Mouse (Mus musculus) spleen, postnatal 36 days (tissue): Measurements from ENCODE around the gene Cdh18.
"Not testable (repeated sequence)": the region's sequence is repeated elsewhere in the genome, so short reads cannot be mapped to it uniquely, and the experiment has no call there.

Experiments
- DNase-seq, 2 experiments: peaks; one replicate each; pipeline ENCODE4 v3.0.0; 2022; ENCODE audit warnings: low spot score in 2 of 2, mixed read lengths in 1 of 2

Cdh18 gene

GRCm38 (mm10) chr15:22947234-22947633 is 398.4 kb downstream of the Cdh18 start:
- no peak for DNase-seq

GRCm38 (mm10) chr15:22969424-22969823 is 420.6 kb downstream of the Cdh18 start:
- no peak for DNase-seq

- DNase-seq: no peak
Observed at GRCm38 (mm10) chr15:22980136-22980535, 431.3 kb downstream of the Cdh18 start.

- no peak for DNase-seq
Observed at GRCm38 (mm10) chr15:22984647-22985046, 435.8 kb downstream of the Cdh18 start.

- no peak for DNase-seq
Observed at GRCm38 (mm10) chr15:23016680-23017079, 467.9 kb downstream of the Cdh18 start.

GRCm38 (mm10) chr15:23021151-23021550 is 472.3 kb downstream of the Cdh18 start:
- no peak for DNase-seq

GRCm38 (mm10) chr15:23022635-23023034 is 473.8 kb downstream of the Cdh18 start:
- no peak for DNase-seq

GRCm38 (mm10) chr15:23035551-23036207 is 486.9 kb downstream of the Cdh18 start:
- DNase-seq: no peak

- DNase-seq: no peak
Observed at GRCm38 (mm10) chr15:23036208-23037065, 487.6 kb downstream of the Cdh18 start.

GRCm38 (mm10) chr15:23037561-23037960 is 488.7 kb downstream of the Cdh18 start:
- DNase-seq: no peak

GRCm38 (mm10) chr15:23046127-23046785 is 497.4 kb downstream of the Cdh18 start:
- DNase-seq: no peak

- no peak for DNase-seq
Observed at GRCm38 (mm10) chr15:23052006-23052405, 503.2 kb downstream of the Cdh18 start.

- DNase-seq: not testable (repeated sequence)
Observed at GRCm38 (mm10) chr15:23085326-23085725, 536.5 kb downstream of the Cdh18 start.

- no peak for DNase-seq
Observed at GRCm38 (mm10) chr15:23087535-23087934, 538.7 kb downstream of the Cdh18 start.

- no peak for DNase-seq
Observed at GRCm38 (mm10) chr15:23096601-23097000, 547.8 kb downstream of the Cdh18 start.

- no peak for DNase-seq
Observed at GRCm38 (mm10) chr15:23104668-23105380, 556.0 kb downstream of the Cdh18 start.

- no peak for DNase-seq
Observed at GRCm38 (mm10) chr15:23134950-23135715, 586.3 kb downstream of the Cdh18 start.

- DNase-seq: no peak
Observed at GRCm38 (mm10) chr15:23136971-23137370, 588.1 kb downstream of the Cdh18 start.

- not testable (repeated sequence) for DNase-seq
Observed at GRCm38 (mm10) chr15:23142907-23143306, 594.1 kb downstream of the Cdh18 start.

- DNase-seq: no peak
Observed at GRCm38 (mm10) chr15:23155883-23156282, 607.1 kb downstream of the Cdh18 start.

- DNase-seq: no peak
Observed at GRCm38 (mm10) chr15:23164869-23165268, 616.0 kb downstream of the Cdh18 start.
